ENCODE assay signal across 46 mouse cellular contexts in the genomic region with DNA sequence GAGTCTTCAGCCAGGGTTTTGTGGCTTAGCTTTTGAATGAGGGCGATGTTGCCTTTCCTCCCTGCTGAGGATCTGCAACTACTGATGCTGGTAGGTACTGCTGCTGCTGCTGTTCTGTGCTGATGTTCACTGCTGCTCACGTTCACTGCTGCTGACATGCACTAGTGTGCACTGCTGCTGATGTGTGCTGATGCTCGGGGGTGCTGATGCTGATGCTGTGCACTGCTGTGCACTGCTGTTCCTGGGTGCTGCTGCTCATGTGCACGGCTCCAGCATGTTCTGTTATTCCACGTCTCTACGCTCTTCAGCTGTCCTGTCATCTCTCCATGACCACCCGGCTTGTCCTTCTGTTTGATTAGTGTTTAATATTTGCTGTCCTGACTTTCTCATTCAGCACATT. TPM values are rescaled to one million over a fixed set of nuclear protein-coding genes. Genes with fewer than 3 reads are reported as not detected.
"Had no signal": no experiment of that assay in that cellular context is flagged by ENCODE, and none has a peak within 500 bp of the region (broad histone marks: within the 10 kb centered on the region; RNA-seq: fewer than 3 reads in every experiment).

No protein-coding gene starts in this region.

- H3K9me3 ChIP-seq: heart, embryonic 10.5 days; heart, embryonic 12.5 days; heart, embryonic 13.5 days; heart, embryonic 15.5 days; hindbrain, embryonic 10.5 days; hindbrain, embryonic 12.5 days; hindbrain, embryonic 13.5 days; hindbrain, embryonic 15.5 days; intestine, embryonic 15.5 days; kidney, embryonic 15.5 days had no signal

- DNase-seq: heart, postnatal 10 days; heart, postnatal 14 days; heart, postnatal 36 days; heart, postnatal 4 days; kidney, adult 11 months; kidney, adult 18-20 months; kidney, adult 2 months; kidney, adult 8-10 months; kidney, adult 9 months; kidney, postnatal 10 days; kidney, postnatal 14 days; kidney, postnatal 25 days; kidney, postnatal 36 days; kidney, postnatal 4 days; layer of hippocampus, adult 9-11 months; layer of hippocampus, postnatal 36 days had no signal

- ATAC-seq: hindbrain, embryonic 16.5 days; hindbrain, postnatal 0 days; inflammation-experienced regulatory T-cells, adult 6 months; intestine, embryonic 15.5 days; intestine, embryonic 16.5 days; intestine, postnatal 0 days had no signal

- H3K9ac ChIP-seq: heart, embryonic 12.5 days; heart, embryonic 13.5 days; heart, embryonic 15.5 days; hindbrain, embryonic 12.5 days; hindbrain, embryonic 13.5 days; hindbrain, embryonic 14.5 days; hindbrain, embryonic 15.5 days; intestine, embryonic 15.5 days; kidney, embryonic 15.5 days had no signal

- H3K4me3 ChIP-seq: heart, embryonic 10.5 days; heart, embryonic 12.5 days; heart, embryonic 13.5 days; heart, embryonic 15.5 days; hindbrain, embryonic 10.5 days; hindbrain, embryonic 12.5 days; hindbrain, embryonic 13.5 days; hindbrain, embryonic 15.5 days; intestine, embryonic 15.5 days; kidney, embryonic 15.5 days; layer of hippocampus, adult 2 months had no signal

- H3K27me3 ChIP-seq: heart, embryonic 12.5 days; heart, embryonic 13.5 days; heart, embryonic 15.5 days; hindbrain, embryonic 12.5 days; hindbrain, embryonic 13.5 days; hindbrain, embryonic 15.5 days; intestine, embryonic 15.5 days; kidney, embryonic 15.5 days had no signal

- H3K36me3 ChIP-seq: heart, embryonic 10.5 days; heart, embryonic 12.5 days; heart, embryonic 13.5 days; heart, embryonic 15.5 days; hindbrain, embryonic 10.5 days; hindbrain, embryonic 12.5 days; hindbrain, embryonic 13.5 days; hindbrain, embryonic 15.5 days; intestine, embryonic 15.5 days; kidney, embryonic 15.5 days had no signal

- H3K27ac ChIP-seq: heart, embryonic 10.5 days; heart, embryonic 13.5 days; heart, embryonic 15.5 days; hindbrain, embryonic 10.5 days; hindbrain, embryonic 12.5 days; hindbrain, embryonic 13.5 days; hindbrain, embryonic 14.5 days; hindbrain, embryonic 15.5 days; hindbrain, postnatal 0 days; intestine, embryonic 15.5 days; kidney, embryonic 15.5 days; kidney, postnatal 0 days; layer of hippocampus, adult 2 months had no signal

- H3K4me1 ChIP-seq: heart, embryonic 10.5 days; heart, embryonic 12.5 days; heart, embryonic 13.5 days; heart, embryonic 15.5 days; hindbrain, embryonic 10.5 days; hindbrain, embryonic 12.5 days; hindbrain, embryonic 13.5 days; hindbrain, embryonic 15.5 days; intestine, embryonic 15.5 days; kidney, embryonic 15.5 days had no signal

RNA-seq across cellular contexts. Expression of gene Il18rap, which starts 7.8 kb away (rescaled TPM):
- total RNA-seq: heart, postnatal 36 days; hindbrain, postnatal 0 days had no signal
- polyA plus RNA-seq: heart, embryonic 14.5 days; hindbrain, embryonic 15.5 days had no signal

RNA-seq across cellular contexts. Expression of gene Slc9a4, which starts 57.0 kb away (rescaled TPM):
- total RNA-seq: heart, postnatal 10 days; heart, postnatal 25 days; heart, postnatal 4 days; hematopoietic stem cell, adult 5-6 weeks had no signal
- polyA plus RNA-seq: heart, embryonic 10.5 days; heart, embryonic 11.5 days; heart, embryonic 12.5 days; heart, embryonic 13.5 days; heart, embryonic 14.5 days; heart, embryonic 15.5 days; heart, postnatal 0 days; hindbrain, embryonic 10.5 days; hindbrain, embryonic 11.5 days; hindbrain, embryonic 14.5 days; hindbrain, embryonic 15.5 days; hindbrain, postnatal 0 days; inflammation-experienced regulatory T-cells, adult 6 months; intestine, embryonic 14.5 days; intestine, embryonic 15.5 days had no signal

RNA-seq across cellular contexts. Expression of gene Il18r1, which starts 57.6 kb away (rescaled TPM):
- total RNA-seq: hindbrain, postnatal 0 days; layer of hippocampus, adult 18-20 months; layer of hippocampus, adult 2 months; layer of hippocampus, adult 8-10 months; layer of hippocampus, postnatal 14 days; layer of hippocampus, postnatal 25 days; layer of hippocampus, postnatal 36 days; left cerebral cortex, adult 18-20 months had no signal
- polyA plus RNA-seq: heart, embryonic 10.5 days; heart, embryonic 11.5 days; heart, embryonic 12.5 days; heart, embryonic 13.5 days; hindbrain, embryonic 10.5 days; hindbrain, embryonic 11.5 days; hindbrain, embryonic 12.5 days; hindbrain, embryonic 13.5 days; hindbrain, embryonic 14.5 days; hindbrain, embryonic 15.5 days; hindbrain, embryonic 16.5 days; hindbrain, postnatal 0 days had no signal
